Mouse (Mus musculus): ENCODE data around the gene Kcnk7. TPM values are rescaled to one million over a fixed set of nuclear protein-coding genes. Genes with fewer than 3 reads are reported as not detected.
A peak's percentile ranks its signal among the peaks of the same experiment; 100 is the strongest.

Kcnk7 gene
- total RNA-seq, 2 experiments from 2014 or later, result not detected

GRCm38 (mm10) chr19:5723934-5724548 is 19.9 kb downstream of the Kcnk7 start:
- ATAC-seq (replicated peaks; ENCODE audit: poor library complexity, severe bottlenecking), result no peak

GRCm38 (mm10) chr19:5724549-5724941 is 20.4 kb downstream of the Kcnk7 start:
- ATAC-seq (replicated peaks; ENCODE audit: poor library complexity, severe bottlenecking), result peak; percentile 70

- ATAC-seq (replicated peaks; ENCODE audit: poor library complexity, severe bottlenecking), result peak; percentile 12; the same call in 1 of the 2 replicates
These were observed 21.0 kb downstream of the Kcnk7 start for GRCm38 (mm10) chr19:5725029-5725707.

GRCm38 (mm10) chr19:5725767-5726515 is 21.8 kb downstream of the Kcnk7 start, which contains the start of gene Ehbp1l1:
Ehbp1l1 (minus strand) TSS chr19:5726317.
- peak; percentile 6 for ATAC-seq (replicated peaks; ENCODE audit: poor library complexity, severe bottlenecking)

GRCm38 (mm10) chr19:5726961-5727578 is 22.9 kb downstream of the Kcnk7 start:
- ATAC-seq (replicated peaks; ENCODE audit: poor library complexity, severe bottlenecking), result no peak

GRCm38 (mm10) chr19:5727701-5728100 is 23.5 kb downstream of the Kcnk7 start:
- ATAC-seq (replicated peaks; ENCODE audit: poor library complexity, severe bottlenecking), result peak; percentile 10

GRCm38 (mm10) chr19:5728631-5729443 is 24.7 kb downstream of the Kcnk7 start:
- 0 out of 2 replicates have a peak, but pooled peaks have one; percentile 4 for ATAC-seq (replicated peaks; ENCODE audit: poor library complexity, severe bottlenecking)

GRCm38 (mm10) chr19:5729444-5729815 is 25.3 kb downstream of the Kcnk7 start, which contains the start of gene Fam89b:
Fam89b (minus strand) TSS chr19:5729653.
- peak; percentile 25; the same call in 1 of the 2 replicates for ATAC-seq (replicated peaks; ENCODE audit: poor library complexity, severe bottlenecking)

- ATAC-seq (replicated peaks; ENCODE audit: poor library complexity, severe bottlenecking), result no peak
These were observed 26.4 kb downstream of the Kcnk7 start for GRCm38 (mm10) chr19:5730314-5731186.

GRCm38 (mm10) chr19:5731264-5731978 is 27.3 kb downstream of the Kcnk7 start:
- ATAC-seq (replicated peaks; ENCODE audit: poor library complexity, severe bottlenecking), result peak; percentile 77

GRCm38 (mm10) chr19:5734325-5734724 is 30.2 kb downstream of the Kcnk7 start:
- no peak for ATAC-seq (replicated peaks; ENCODE audit: poor library complexity, severe bottlenecking)

GRCm38 (mm10) chr19:5739446-5739845 is 35.3 kb downstream of the Kcnk7 start:
- no peak for ATAC-seq (replicated peaks; ENCODE audit: poor library complexity, severe bottlenecking)

GRCm38 (mm10) chr19:5740320-5741317 is 36.5 kb downstream of the Kcnk7 start, which contains the start of gene Ltbp3:
Ltbp3 (plus strand) TSS chr19:5740904.
- ATAC-seq (replicated peaks; ENCODE audit: poor library complexity, severe bottlenecking), result no peak

- ATAC-seq (replicated peaks; ENCODE audit: poor library complexity, severe bottlenecking), result peak; percentile 29
These were observed 37.6 kb downstream of the Kcnk7 start for GRCm38 (mm10) chr19:5741641-5742240.

GRCm38 (mm10) chr19:5742241-5742641 is 38.1 kb downstream of the Kcnk7 start:
- no peak for ATAC-seq (replicated peaks; ENCODE audit: poor library complexity, severe bottlenecking)

GRCm38 (mm10) chr19:5743576-5743975 is 39.4 kb downstream of the Kcnk7 start:
- peak; percentile 83 for ATAC-seq (replicated peaks; ENCODE audit: poor library complexity, severe bottlenecking)
